Mouse (Mus musculus) CH12.LX (cell line): Measurements from ENCODE around the gene Ptov1. TPM values are rescaled to one million over a fixed set of nuclear protein-coding genes. Genes with fewer than 3 reads are reported as not detected.

ENCODE experiments used
- DNase-seq: peaks from one replicate; pipeline ENCODE4 v3.0.0-alpha.2; 2013; ENCODE audit errors: extremely low read depth
- H3K27ac ChIP-seq: 2 replicates; pipeline ENCODE4 v1.5.1; 2012; ENCODE audit warnings: low read depth, mild to moderate bottlenecking, control low read depth, moderate library complexity; ENCODE audit not compliant: insufficient read depth
- H3K27me3 ChIP-seq: replicated peaks from 2 replicates; pipeline ENCODE3; 2012; ENCODE audit warnings: inconsistent platforms
- H3K36me3 ChIP-seq, 2 experiments: replicated peaks in 1 of 2; 2 replicates each; pipeline versions ENCODE3 to v1.6.1; 2012; ENCODE audit warnings: inconsistent platforms in 1 of 2, low read length in 1 of 2, mild to moderate bottlenecking in 1 of 2, mixed read lengths in 1 of 2, moderate library complexity in 1 of 2; ENCODE audit not compliant: control insufficient read depth in 1 of 2, insufficient read depth in 1 of 2
- H3K4me1 ChIP-seq, 2 experiments: 2 replicates each; pipeline ENCODE4 v1.6.1; 2012; ENCODE audit warnings: inconsistent platforms in 1 of 2, moderate library complexity in 1 of 2; ENCODE audit not compliant: insufficient read depth in 2 of 2, control insufficient read depth in 1 of 2
- H3K4me2 ChIP-seq: 2 replicates; pipeline ENCODE4 v1.6.1; 2012; ENCODE audit warnings: low read depth, mild to moderate bottlenecking, control low read depth; ENCODE audit not compliant: poor library complexity, insufficient read depth, severe bottlenecking
- H3K4me3 ChIP-seq, 3 experiments: fragments of 150-350 bp in 1 of 3; sonication (generic) in 1 of 3; replicated peaks in 1 of 3; 2 replicates each; pipeline versions ENCODE3 to v1.5.1; 2011 to 2012; ENCODE audit warnings: low read depth in 2 of 3, low read length in 2 of 3, mild to moderate bottlenecking in 2 of 3, moderate library complexity in 2 of 3, control low read depth in 1 of 3, improper control_type of control experiment in 1 of 3, inconsistent platforms in 1 of 3, mixed read lengths in 1 of 3; ENCODE audit not compliant: poor library complexity in 1 of 3
- H3K79me2 ChIP-seq: replicated peaks from 2 replicates; pipeline ENCODE4 v1.6.1; 2012; ENCODE audit warnings: mild to moderate bottlenecking, moderate library complexity; ENCODE audit not compliant: control insufficient read depth, poor library complexity, insufficient read depth, severe bottlenecking; ENCODE audit errors: extremely low read depth
- H3K9ac ChIP-seq: 2 replicates; pipeline ENCODE4 v1.6.1; 2012; ENCODE audit warnings: low read depth, mild to moderate bottlenecking, control low read depth, moderate library complexity; ENCODE audit not compliant: insufficient read depth
- H3K9me3 ChIP-seq: replicated peaks from 2 replicates; pipeline ENCODE3; 2012; ENCODE audit warnings: low read length, inconsistent platforms, mixed read lengths
- BHLHE40 ChIP-seq: IDR thresholded peaks from 2 replicates; pipeline ENCODE4 v1.6.1; 2011; ENCODE audit warnings: mild to moderate bottlenecking, low read depth, low read length, improper control_type of control experiment
- CHD1 ChIP-seq: IDR thresholded peaks from 2 replicates; pipeline ENCODE4 v1.6.1; 2012; ENCODE audit warnings: low read depth, low read length, improper control_type of control experiment, inconsistent platforms
- CHD2 ChIP-seq: IDR thresholded peaks from 2 replicates; pipeline ENCODE4 v1.6.1; 2011; ENCODE audit warnings: low read length, improper control_type of control experiment
- E2F4 ChIP-seq: IDR thresholded peaks from 2 replicates; pipeline ENCODE4 v1.6.1; 2011; ENCODE audit warnings: low read depth, low read length, improper control_type of control experiment; ENCODE audit not compliant: insufficient replicate concordance
- ELF1 ChIP-seq: IDR thresholded peaks from 2 replicates; pipeline ENCODE4 v1.6.1; 2014; ENCODE audit warnings: low read depth, mild to moderate bottlenecking, inconsistent platforms, low read length, improper control_type of control experiment
- EP300 ChIP-seq: IDR thresholded peaks from 2 replicates; pipeline ENCODE4 v1.6.1; 2011; ENCODE audit warnings: low read length, improper control_type of control experiment
- GABPA ChIP-seq: IDR thresholded peaks from 2 replicates; pipeline ENCODE4 v1.6.1; 2012; ENCODE audit warnings: low read depth, low read length, improper control_type of control experiment, inconsistent platforms; ENCODE audit not compliant: insufficient replicate concordance
- HCFC1 ChIP-seq: IDR thresholded peaks from 2 replicates; pipeline ENCODE4 v1.6.1; 2012; ENCODE audit warnings: low read depth, mild to moderate bottlenecking, inconsistent platforms, low read length, improper control_type of control experiment
- IRF4 ChIP-seq: IDR thresholded peaks from 2 replicates; pipeline ENCODE4 v1.6.1; 2014; ENCODE audit warnings: low read depth, mild to moderate bottlenecking, inconsistent platforms, low read length, improper control_type of control experiment
- JUND ChIP-seq: conservative IDR thresholded peaks from 2 replicates; pipeline ENCODE4 v1.6.1; 2011; ENCODE audit warnings: low read depth, low read length, improper control_type of control experiment
- MAFK ChIP-seq: IDR thresholded peaks from 2 replicates; pipeline ENCODE4 v1.6.1; 2011; ENCODE audit warnings: low read length, improper control_type of control experiment; ENCODE audit not compliant: insufficient replicate concordance
- MAX ChIP-seq: IDR thresholded peaks from 2 replicates; pipeline ENCODE4 v1.6.1; 2011; ENCODE audit warnings: low read length, improper control_type of control experiment
- MEF2A ChIP-seq: IDR thresholded peaks from 2 replicates; pipeline ENCODE4 v1.6.1; 2014; ENCODE audit warnings: low read depth, mild to moderate bottlenecking, inconsistent platforms, low read length, improper control_type of control experiment, borderline replicate concordance
- PAX5 ChIP-seq: IDR thresholded peaks from 2 replicates; pipeline ENCODE4 v1.6.1; 2012; ENCODE audit warnings: low read length, inconsistent platforms, mixed read lengths
- POLR2A ChIP-seq: IDR thresholded peaks from 2 replicates; pipeline ENCODE4 v1.6.1; 2011; ENCODE audit warnings: low read depth, mild to moderate bottlenecking, improper control_type of control experiment, low read length
- POLR2AphosphoS2 ChIP-seq: IDR thresholded peaks from 2 replicates; pipeline ENCODE4 v1.6.1; 2011; ENCODE audit warnings: low read depth, low read length, improper control_type of control experiment
- RCOR1 ChIP-seq: conservative IDR thresholded peaks from 2 replicates; pipeline ENCODE4 v1.6.1; 2012; ENCODE audit warnings: low read depth, mild to moderate bottlenecking, inconsistent platforms, low read length, improper control_type of control experiment
- SIN3A ChIP-seq: IDR thresholded peaks from 2 replicates; pipeline ENCODE4 v1.6.1; 2012; ENCODE audit warnings: low read length, improper control_type of control experiment, inconsistent platforms
- SMC3 ChIP-seq: IDR thresholded peaks from 2 replicates; pipeline ENCODE4 v1.6.1; 2011; ENCODE audit warnings: low read depth, low read length, improper control_type of control experiment
- TCF12 ChIP-seq: IDR thresholded peaks from 2 replicates; pipeline ENCODE4 v1.6.1; 2014; ENCODE audit warnings: low read depth, mild to moderate bottlenecking, inconsistent platforms, low read length, improper control_type of control experiment
- UBTF ChIP-seq: IDR thresholded peaks from 2 replicates; pipeline ENCODE4 v1.6.1; 2012; ENCODE audit warnings: low read depth, mild to moderate bottlenecking, inconsistent platforms, low read length, improper control_type of control experiment, moderate library complexity
- ZC3H11A ChIP-seq: IDR thresholded peaks from 2 replicates; pipeline ENCODE4 v1.6.1; 2012; ENCODE audit warnings: low read depth, mild to moderate bottlenecking, inconsistent platforms, low read length, improper control_type of control experiment
- ZKSCAN1 ChIP-seq: IDR thresholded peaks from 2 replicates; pipeline ENCODE4 v1.6.1; 2012; ENCODE audit warnings: low read depth, inconsistent platforms, low read length, improper control_type of control experiment, borderline replicate concordance
- ZMIZ1 ChIP-seq: IDR thresholded peaks from 2 replicates; pipeline ENCODE4 v1.6.1; 2012; ENCODE audit warnings: low read depth, mild to moderate bottlenecking, inconsistent platforms, low read length, improper control_type of control experiment
- ZNF384 ChIP-seq: IDR thresholded peaks from 2 replicates; pipeline ENCODE4 v1.6.1; 2012; ENCODE audit warnings: low read depth, low read length, improper control_type of control experiment, inconsistent platforms
- dilution Hi-C: fragments of 300-500 bp; cut with MboI; formaldehyde crosslinking; loops from 2 replicates; pipeline ENCODE4 v1.14.3; 2020; ENCODE audit warnings: low sequenced_read_pairs; ENCODE audit not compliant: extremely low pct_unique_long_range_greater_than_20kb, extremely low pct_ligation_motif_present
- in situ Hi-C: fragments of 300-500 bp; cut with MboI; formaldehyde crosslinking; loops from 3 replicates; pipeline ENCODE4 v1.14.3; 2019; ENCODE audit warnings: low sequenced_read_pairs, low pct_ligation_motif_present, low pct_unique_long_range_greater_than_20kb, mixed read lengths
- polyA plus RNA-seq: library from polyadenylated mRNA; unstranded; fragments of >175 nt; gene quantifications from 2 replicates; pipeline ENCODE4 v1.2.1, GENCODE M21; 2012; ENCODE audit warnings: low read depth; ENCODE audit not compliant: insufficient read length
- total RNA-seq, 2 experiments: library from RNA; depleted of rRNA; stranded (reverse); fragments of 300-350 nt in 1 of 2; fragments of >200 nt in 1 of 2; gene quantifications; 2 replicates each; pipeline ENCODE4 v1.2.3; 2012 to 2014

Ptov1 gene
- total and polyA plus RNA-seq, 3 experiments = 5.7 to 21.0 (median 16.8) TPM

DNA sequence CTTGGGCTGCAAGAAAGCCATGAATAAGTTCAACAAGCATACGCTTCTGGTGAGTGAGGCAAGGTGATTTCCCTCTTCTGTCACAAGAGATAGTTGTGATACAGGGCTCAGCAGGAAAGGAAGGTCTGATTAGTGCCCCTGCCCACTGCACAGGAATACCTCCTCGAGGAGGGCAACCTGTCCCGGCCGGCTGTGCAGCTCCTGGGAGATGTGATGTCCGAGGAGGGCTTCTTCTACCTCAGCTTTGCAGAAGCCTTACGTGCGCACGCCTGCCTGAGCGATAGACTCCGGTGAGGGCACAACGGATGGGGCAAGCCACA, 30.5 kb downstream of the Ptov1 start:
- Histone ChIP-seq H3K4me3 (peak overlapping the region in 1 of 3 experiments; percentile 16), H3K9ac (no peak overlapping the region), H3K27ac (no peak overlapping the region), H3K36me3 (peaks cover 66 to 75% of the 10 kb centered on the region in 2 experiments), H3K4me2 (no peak overlapping the region), H3K79me2 (peaks cover 4% of the 10 kb centered on the region; the same call in 1 of the 2 replicates), H3K27me3 (no peaks in the 10 kb centered on the region), H3K4me1 (peaks cover 36 to 83% of the 10 kb centered on the region in 2 experiments), H3K9me3 (peaks cover 33% of the 10 kb centered on the region)
- in situ Hi-C loops (no loop called here), dilution Hi-C loops (no loop called here)
- TF ChIP-seq ZMIZ1 (no peak), TCF12 (no peak), ZC3H11A (no peak)
- DNase-seq = no peak

DNA sequence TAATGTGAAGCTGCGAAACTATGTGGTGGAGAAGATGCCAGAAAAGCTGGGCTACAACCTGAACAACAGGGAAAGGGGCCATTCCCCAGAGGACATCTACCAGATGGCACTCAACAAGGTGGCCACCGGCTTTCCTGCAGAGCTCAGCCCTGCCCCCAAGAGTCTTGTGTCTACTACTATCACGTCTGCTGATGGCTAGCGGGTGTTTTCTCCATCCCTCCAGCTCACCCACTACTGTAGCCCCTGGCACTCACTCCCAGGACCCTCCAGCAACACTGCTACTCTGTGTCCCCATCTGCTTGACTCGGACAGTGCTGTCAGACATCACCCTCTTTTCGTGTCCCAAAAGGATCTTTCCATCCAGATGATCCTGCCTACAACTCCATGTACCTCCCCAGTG, 31.5 kb downstream of the Ptov1 start:
- peak overlapping the region; percentile 100; the same call in 1 of the 2 replicates for H3K27ac ChIP-seq
- H3K79me2 ChIP-seq = peaks cover 11% of the 10 kb centered on the region
- H3K4me3 ChIP-seq = peak overlapping the region in 1 of 3 experiments; percentile 50
- dilution Hi-C loops = no loop called here
- peaks cover 33% of the 10 kb centered on the region for H3K9me3 ChIP-seq
- DNase-seq = no peak
- peaks cover 56 to 67% of the 10 kb centered on the region in 2 experiments for H3K36me3 ChIP-seq
- no peak overlapping the region for H3K9ac ChIP-seq
- peaks cover 35 to 82% of the 10 kb centered on the region in 2 experiments for H3K4me1 ChIP-seq
- H3K4me2 ChIP-seq = no peak overlapping the region
- no peaks in the 10 kb centered on the region for H3K27me3 ChIP-seq
- in situ Hi-C loops = no loop called here
- TF ChIP-seq ZKSCAN1 (no peak), POLR2A (0 out of 2 replicates have a peak, but pooled peaks have one; percentile 12)

DNA sequence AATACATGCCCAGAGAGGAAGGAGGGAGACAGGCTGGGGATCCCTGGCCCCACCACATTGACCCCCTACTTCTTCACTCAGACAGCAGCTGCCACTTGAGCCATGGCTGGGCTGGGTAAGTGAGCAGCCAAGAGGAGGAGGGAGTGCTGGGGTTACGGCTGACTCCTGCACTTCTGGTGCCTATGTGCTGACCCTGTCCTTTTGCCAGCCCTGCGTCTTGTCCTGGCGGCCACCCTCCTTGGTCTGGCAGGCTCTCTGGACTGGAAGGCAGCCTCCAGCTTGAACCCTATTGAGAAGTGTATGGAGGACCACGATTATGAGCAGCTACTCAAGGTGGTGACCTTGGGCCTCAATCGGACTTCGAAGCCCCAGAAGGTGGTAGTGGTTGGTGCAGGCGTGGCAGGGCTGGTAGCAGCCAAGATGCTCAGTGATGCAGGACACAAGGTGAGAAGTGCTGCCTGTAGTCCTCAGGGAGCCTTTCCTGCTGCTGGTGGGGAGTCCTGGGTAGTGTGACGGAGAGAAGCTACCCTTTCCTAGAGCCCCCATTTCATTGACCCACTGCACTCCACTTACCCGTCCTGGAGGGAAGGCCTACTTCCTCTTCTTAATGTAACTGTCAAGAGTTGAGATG, 33.0 kb downstream of the Ptov1 start:
- dilution Hi-C loops = no loop called here
- Histone ChIP-seq H3K4me3 (peak overlapping the region; percentile 2 to 71 (median 50)), H3K9me3 (peaks cover 33% of the 10 kb centered on the region), H3K4me1 (peaks cover 25 to 82% of the 10 kb centered on the region in 2 experiments), H3K79me2 (peaks cover 23% of the 10 kb centered on the region), H3K4me2 (peak overlapping the region; percentile 81), H3K36me3 (peaks cover 47 to 63% of the 10 kb centered on the region in 2 experiments), H3K27ac (peak overlapping the region; percentile 100), H3K27me3 (no peaks in the 10 kb centered on the region), H3K9ac (peak overlapping the region; percentile 54; the same call in 1 of the 2 replicates)
- in situ Hi-C loops = no loop called here
- no peak for DNase-seq
- TF ChIP-seq IRF4 (no peak), GABPA (no peak), ZNF384 (no peak), SMC3 (no peak), MEF2A (no peak), EP300 (no peak; the same call in 1 of the 2 replicates), ZMIZ1 (peak; percentile 16), ELF1 (peak; percentile 42; the same call in 1 of the 2 replicates), CHD1 (0 out of 2 replicates have a peak, but pooled peaks have one; percentile 24), MAFK (no peak), PAX5 (no peak), POLR2AphosphoS2 (0 out of 2 replicates have a peak, but pooled peaks have one; percentile 4), JUND (no peak), RCOR1 (0 out of 2 replicates have a peak, but pooled peaks have one; percentile 54), CHD2 (no peak; the same call in 1 of the 2 replicates), BHLHE40 (no peak), SIN3A (0 out of 2 replicates have a peak, but pooled peaks have one; percentile 14), MAX (peak; percentile 43), E2F4 (no peak), HCFC1 (no peak; the same call in 1 of the 2 replicates), UBTF (no peak), TCF12 (no peak)
